Mouse (Mus musculus) ovary, postnatal 10 days (tissue): ENCODE measurements around the gene Gm27021.

ENCODE experiments used
- DNase-seq: peaks from one replicate; pipeline ENCODE4 v3.0.0; 2022; ENCODE audit warnings: low spot score

The Gm27021 gene

GRCm38 (mm10) chr8:120641245-120641644, 26.6 kb downstream of the Gm27021 start:
- no peak for DNase-seq

- peak; percentile 28 for DNase-seq
These were observed 33.5 kb downstream of the Gm27021 start for GRCm38 (mm10) chr8:120634329-120634839.

- no peak for DNase-seq
These were observed 34.1 kb downstream of the Gm27021 start for GRCm38 (mm10) chr8:120633665-120634271.

- no peak for DNase-seq
These were observed 34.8 kb downstream of the Gm27021 start for GRCm38 (mm10) chr8:120632969-120633664.

- no peak for DNase-seq
These were observed 36.2 kb downstream of the Gm27021 start for GRCm38 (mm10) chr8:120631441-120632375.

DNA sequence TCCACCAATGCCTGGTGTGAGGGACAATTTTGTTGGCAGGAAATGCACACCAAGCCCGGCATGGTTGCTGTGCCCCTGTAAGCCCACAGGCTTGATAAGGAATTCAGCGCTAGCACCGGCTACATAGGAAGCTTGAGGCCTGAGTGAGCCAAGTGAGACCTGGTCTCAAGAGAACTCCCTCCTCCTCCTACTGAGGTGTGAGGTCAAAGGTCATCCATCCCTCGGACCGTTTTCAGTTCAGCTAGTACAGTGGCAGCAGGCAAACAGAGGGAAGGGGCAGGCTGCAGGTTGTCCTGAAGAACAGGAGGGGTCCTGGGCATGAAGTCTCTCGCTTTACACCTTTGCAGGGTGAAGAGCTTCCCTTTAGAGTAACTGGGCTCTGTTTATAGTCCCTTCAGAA, 37.0 kb downstream of the Gm27021 start:
- no peak for DNase-seq

DNA sequence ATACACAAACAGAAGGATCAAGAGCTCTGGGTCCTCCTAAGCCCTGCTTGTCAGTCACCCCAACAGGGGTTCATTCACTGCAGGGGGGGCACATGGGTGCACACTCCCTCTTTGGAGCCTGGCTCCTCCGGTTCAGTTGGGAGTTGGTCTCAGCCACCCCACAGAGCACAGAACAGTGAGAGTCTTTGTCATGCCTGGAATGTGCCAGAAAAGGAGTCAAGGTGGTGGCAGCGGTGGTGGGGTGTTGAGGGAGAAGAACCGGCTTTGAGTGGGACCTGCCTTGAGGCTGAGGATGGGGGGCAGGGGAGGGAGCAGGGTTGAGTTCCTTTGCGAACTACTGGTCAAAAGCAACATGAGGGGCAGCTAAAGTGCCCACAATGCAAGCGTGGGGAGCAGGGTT, 37.8 kb downstream of the Gm27021 start:
- DNase-seq: no peak

GRCm38 (mm10) chr8:120627298-120627697, 40.6 kb downstream of the Gm27021 start:
- DNase-seq: no peak

DNA sequence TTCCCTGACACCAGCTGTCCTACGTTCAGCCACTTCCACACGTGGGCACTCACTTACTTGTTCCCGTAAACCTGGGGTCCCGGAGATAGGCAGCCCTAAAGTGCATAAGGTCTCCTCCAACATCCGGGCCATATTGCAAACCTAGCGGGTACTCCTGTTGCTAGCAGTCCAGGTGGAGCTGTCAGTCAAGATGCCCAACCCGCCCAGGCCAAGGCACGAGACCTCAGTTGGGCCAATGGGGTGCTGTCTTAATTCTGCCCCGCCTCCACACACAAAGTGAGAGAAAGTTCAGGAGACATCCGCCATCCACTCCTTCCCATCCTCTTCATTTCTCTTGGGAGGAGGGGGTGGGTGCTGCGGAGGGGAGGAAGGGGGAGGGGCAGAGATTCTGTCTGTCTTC, 41.4 kb downstream of the Gm27021 start:
- no peak for DNase-seq

DNA sequence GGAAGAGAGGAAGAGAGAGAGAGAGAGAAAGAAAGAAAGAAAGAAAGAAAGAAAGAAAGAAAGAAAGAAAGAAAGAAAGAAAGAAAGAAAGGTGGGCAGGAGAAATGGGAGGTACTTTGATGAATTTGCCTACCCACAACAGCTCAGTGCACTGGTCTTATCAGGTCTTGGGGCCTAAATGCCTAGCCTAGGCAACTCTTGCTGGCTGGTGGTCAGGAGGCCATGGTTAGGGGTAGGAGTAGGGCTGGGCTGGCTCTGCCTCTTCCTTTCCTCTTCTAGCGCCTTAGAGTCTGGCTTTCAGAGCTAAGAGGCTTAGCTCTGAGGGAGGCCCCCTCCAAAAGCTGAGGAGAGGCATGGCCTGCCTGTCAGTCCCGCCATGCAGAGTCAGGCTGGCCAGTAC, 44.3 kb downstream of the Gm27021 start:
- no peak for DNase-seq

GRCm38 (mm10) chr8:120622161-120622560, 45.7 kb downstream of the Gm27021 start:
- DNase-seq: no peak

- no peak for DNase-seq
These were observed 47.4 kb downstream of the Gm27021 start for GRCm38 (mm10) chr8:120620441-120620840.

DNA sequence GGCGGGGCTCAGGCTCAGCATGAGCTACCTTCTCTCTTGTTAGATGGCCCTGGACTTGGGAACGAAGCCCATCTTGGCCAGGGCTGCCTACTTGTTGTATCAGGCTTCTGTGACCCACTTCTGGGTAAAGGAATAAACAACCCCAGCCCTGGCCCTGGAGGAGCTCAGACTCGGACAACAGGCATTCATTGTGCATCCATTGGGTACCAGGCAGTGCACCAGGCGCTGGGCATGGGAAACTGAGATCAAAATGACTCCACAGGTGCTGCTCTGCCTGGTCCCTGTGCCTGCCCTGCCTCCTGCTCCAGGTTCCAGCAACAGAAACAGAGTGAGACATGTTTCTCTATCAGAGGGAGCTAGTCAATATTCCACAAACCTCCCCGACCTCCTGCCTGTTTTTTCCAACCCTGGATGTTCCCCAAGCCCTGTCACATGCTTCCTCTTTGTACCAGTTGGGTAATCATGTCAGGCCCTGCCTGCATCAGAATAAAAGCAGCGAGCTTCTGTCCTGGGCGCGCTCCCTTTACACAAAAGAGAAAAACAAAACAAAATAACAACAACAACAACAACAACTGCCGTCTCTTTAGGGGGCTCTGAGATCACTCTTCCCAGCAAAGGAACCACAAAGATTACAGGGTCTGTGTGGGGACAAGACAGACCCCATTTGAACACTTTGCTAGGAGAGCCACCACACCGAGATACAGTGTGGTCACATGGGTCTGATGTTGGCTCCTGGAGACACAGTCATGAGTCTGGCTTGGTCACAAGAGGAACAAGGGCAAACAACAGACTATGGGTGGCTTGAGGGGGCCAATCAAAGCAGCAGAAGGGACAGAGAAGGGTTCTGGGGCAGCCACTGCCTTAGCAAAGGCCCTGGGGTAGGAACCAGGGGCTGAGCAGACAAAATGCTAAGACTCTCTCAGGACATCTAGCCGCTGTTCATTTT, 48.4 kb downstream of the Gm27021 start:
- no peak for DNase-seq

GRCm38 (mm10) chr8:120618110-120618509, 49.8 kb downstream of the Gm27021 start:
- peak; percentile 48 for DNase-seq

DNA sequence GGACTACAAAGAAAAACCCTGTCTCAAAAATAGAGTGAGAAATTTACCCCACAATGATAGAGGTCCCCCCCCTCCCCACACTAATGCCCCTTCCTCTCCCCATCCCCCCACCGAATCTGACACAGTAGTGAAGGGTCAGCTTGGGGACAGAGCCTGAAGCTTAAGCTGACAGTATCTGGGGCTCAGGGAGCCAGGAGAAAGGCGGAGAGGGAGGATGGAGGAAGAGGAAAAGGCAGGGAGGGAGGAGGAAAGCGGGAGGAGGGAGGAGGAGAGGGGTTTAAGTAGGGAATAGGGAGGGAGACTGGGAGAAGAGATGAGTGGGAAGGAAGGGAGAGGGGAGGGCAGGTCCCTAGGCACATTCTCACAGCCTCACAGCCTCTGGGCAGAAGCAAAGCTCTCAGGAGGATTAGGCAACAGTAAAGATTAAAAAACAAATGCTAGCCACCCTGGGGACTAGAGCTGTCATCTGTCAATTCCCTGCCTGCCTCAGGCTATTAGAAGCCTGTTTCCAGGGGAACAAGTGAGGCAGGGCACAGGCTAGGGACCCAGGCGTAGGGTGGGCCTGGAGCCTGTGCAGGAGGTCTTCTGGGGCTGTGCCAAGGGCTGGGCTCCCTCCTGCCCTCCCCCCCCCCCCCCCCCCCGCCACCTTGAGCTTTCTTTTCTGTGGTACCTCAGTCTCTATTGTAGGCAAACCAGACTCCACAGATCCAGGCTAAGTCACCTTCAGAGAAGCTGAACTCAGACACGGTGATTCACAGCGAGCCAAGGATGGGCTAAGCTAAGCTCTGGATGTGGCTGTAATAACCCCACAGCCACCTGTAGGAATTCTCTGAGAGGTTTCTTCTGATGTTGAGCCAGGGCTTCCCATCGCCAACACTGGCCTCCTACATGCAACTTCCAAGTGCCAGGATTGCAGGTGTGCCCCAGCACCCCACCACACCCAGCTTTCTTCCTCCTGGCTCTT, 50.9 kb downstream of the Gm27021 start:
- no peak for DNase-seq

GRCm38 (mm10) chr8:120614491-120614890, 53.4 kb downstream of the Gm27021 start:
- DNase-seq: no peak

DNA sequence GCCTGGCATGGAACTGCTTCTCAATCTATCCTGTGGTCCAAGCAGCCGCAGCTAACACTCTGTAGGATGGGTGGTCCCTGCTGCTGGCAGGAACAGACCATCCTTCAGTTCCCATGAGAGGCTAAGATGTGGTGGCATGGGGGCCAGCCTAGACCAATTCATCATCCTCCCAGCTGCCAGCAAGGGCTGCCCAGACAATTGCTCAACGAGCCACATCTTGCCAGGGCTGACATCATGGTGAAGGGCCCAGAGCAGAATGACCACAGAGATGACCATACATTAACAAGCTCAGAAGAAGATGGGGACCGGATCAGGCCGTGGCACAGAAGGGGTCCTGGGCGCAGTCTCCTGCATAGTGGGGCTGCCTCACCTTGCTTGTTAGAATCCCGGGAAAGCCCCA, 57.1 kb downstream of the Gm27021 start:
- DNase-seq: no peak

- peak; percentile 60 for DNase-seq
These were observed 60.0 kb downstream of the Gm27021 start for GRCm38 (mm10) chr8:120607885-120608284.

- DNase-seq: no peak
These were observed 60.4 kb downstream of the Gm27021 start for GRCm38 (mm10) chr8:120607460-120607859.

GRCm38 (mm10) chr8:120602672-120603071, 65.2 kb downstream of the Gm27021 start:
- DNase-seq: no peak
